Mouse (Mus musculus) midbrain, embryonic 15.5 days (tissue): ENCODE measurements at regions not wholly inside any gene's neighbourhood (a gene's known extent, or its start where the extent isn't known, plus 50 kb on each side); places are given as distances from the start of the nearest gene placed in this dataset.

Experiments used
- ATAC-seq: fragments of 200-750 bp; cut with Nextera tagmentation; replicated peaks from 2 replicates; pipeline ENCODE4 v1.8.0; 2017; ENCODE audit warnings: moderate TSS enrichment
- H3K27ac ChIP-seq: fragments of 300-500 bp; sonication (generic); 2 replicates; pipeline ENCODE4 v1.5.1; 2015; ENCODE audit warnings: mild to moderate bottlenecking, inconsistent platforms
- H3K27me3 ChIP-seq: fragments of 300-500 bp; sonication (generic); replicated peaks from 2 replicates; pipeline ENCODE4 v1.6.1; 2015; ENCODE audit warnings: inconsistent platforms
- H3K36me3 ChIP-seq: fragments of 300-500 bp; sonication (generic); replicated peaks from 2 replicates; pipeline ENCODE4 v1.6.1; 2015; ENCODE audit warnings: inconsistent platforms
- H3K4me1 ChIP-seq: fragments of 300-500 bp; sonication (generic); 2 replicates; pipeline ENCODE4 v1.6.1; 2015; ENCODE audit warnings: inconsistent platforms
- H3K4me2 ChIP-seq: fragments of 300-500 bp; sonication (generic); 2 replicates; pipeline ENCODE4 v1.6.1; 2015; ENCODE audit warnings: inconsistent platforms, mild to moderate bottlenecking, moderate library complexity
- H3K4me3 ChIP-seq: fragments of 300-500 bp; sonication (generic); 2 replicates; pipeline ENCODE4 v1.5.1; 2015; ENCODE audit warnings: mild to moderate bottlenecking, inconsistent platforms
- H3K9ac ChIP-seq: fragments of 300-500 bp; sonication (generic); 2 replicates; pipeline ENCODE4 v1.6.1; 2015; ENCODE audit warnings: mild to moderate bottlenecking, inconsistent platforms
- H3K9me3 ChIP-seq: fragments of 300-500 bp; sonication (generic); 2 replicates; pipeline ENCODE4 v1.6.1; 2016; ENCODE audit warnings: inconsistent platforms
- WGBS: fragments of 180-500 bp; shearing (Covaris S2); methylation state at CpG from one replicate; pipeline ENCODE4 v1.1.7; 2015; ENCODE audit warnings: mixed read lengths; 5-methylcytosine and 5-hydroxymethylcytosine counted together

- H3K4me3 ChIP-seq, result no peak overlapping the region
- ATAC-seq, result no peak
- no peak overlapping the region for H3K4me2 ChIP-seq
- H3K27ac ChIP-seq, result no peak overlapping the region
- H3K4me1 ChIP-seq, result no peaks in the 10 kb centered on the region
- no peaks in the 10 kb centered on the region for H3K27me3 ChIP-seq
- no peaks in the 10 kb centered on the region for H3K9me3 ChIP-seq
- whole genome bisulfite sequencing, result 91% methylated on average over 5 of the region's 5 CpGs
- no peaks in the 10 kb centered on the region for H3K36me3 ChIP-seq
- H3K9ac ChIP-seq, result no peak overlapping the region
Observed at GRCm38 (mm10) chr10:126185410-126185809, 219.4 kb downstream of the Lrig3 start.

GRCm38 (mm10) chr10:126186086-126186485, 220.1 kb downstream of the Lrig3 start:
- no peak overlapping the region for H3K4me2 ChIP-seq
- H3K4me1 ChIP-seq, result no peaks in the 10 kb centered on the region
- no peaks in the 10 kb centered on the region for H3K9me3 ChIP-seq
- H3K4me3 ChIP-seq, result no peak overlapping the region
- no peaks in the 10 kb centered on the region for H3K36me3 ChIP-seq
- ATAC-seq, result no peak
- H3K27ac ChIP-seq, result no peak overlapping the region
- H3K9ac ChIP-seq, result no peak overlapping the region
- no peaks in the 10 kb centered on the region for H3K27me3 ChIP-seq
- 91% methylated on average over 10 of the region's 10 CpGs for WGBS

- no peaks in the 10 kb centered on the region for H3K4me1 ChIP-seq
- no peak for ATAC-seq
Observed at GRCm38 (mm10) chr10:126189001-126189400, 223.0 kb downstream of the Lrig3 start.

More at GRCm38 (mm10) chr10:126189001-126189400, 223.0 kb downstream of the Lrig3 start:
- no peaks in the 10 kb centered on the region for H3K27me3 ChIP-seq
- no peak overlapping the region for H3K4me2 ChIP-seq
- 75% methylated on average over 10 of the region's 10 CpGs for WGBS
- H3K9ac ChIP-seq, result no peak overlapping the region
- no peak overlapping the region for H3K27ac ChIP-seq
- H3K36me3 ChIP-seq, result no peaks in the 10 kb centered on the region
- H3K4me3 ChIP-seq, result no peak overlapping the region
- no peaks in the 10 kb centered on the region for H3K9me3 ChIP-seq
